ENCODE assay signal across 16 mouse cellular contexts in the genomic region with DNA sequence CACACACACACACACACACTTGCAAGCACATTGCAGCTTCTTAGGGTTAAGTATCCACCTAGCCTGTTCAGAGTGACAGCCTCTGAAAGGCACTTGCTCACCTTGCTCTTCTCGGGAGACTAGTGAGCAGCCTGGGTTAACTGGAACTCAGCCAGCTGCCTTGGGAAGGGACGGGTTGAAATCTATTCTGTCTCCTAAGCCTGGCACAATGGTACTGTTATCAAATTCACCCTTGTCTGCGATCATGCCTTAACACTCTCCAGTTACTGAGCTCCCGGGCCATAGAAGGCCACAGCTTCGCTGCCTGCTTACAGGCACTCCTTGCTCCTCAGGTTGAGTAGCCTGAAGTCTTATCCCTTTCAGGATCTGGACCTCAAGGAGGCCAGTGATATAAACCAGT. TPM values are rescaled to one million over a fixed set of nuclear protein-coding genes. Genes with fewer than 3 reads are reported as not detected.
DNase-seq lines count a peak whose midpoint lies in the region; ATAC-seq and TF ChIP-seq lines count a peak whose summit lies in the region.
"Had no signal": no experiment of that assay in that cellular context is flagged by ENCODE, and none has a peak within 500 bp of the region (broad histone marks: within the 10 kb centered on the region; RNA-seq: fewer than 3 reads in every experiment).

No protein-coding gene starts in this region.

- H3K4me2 ChIP-seq in liver, embryonic 11.5 days = no peak overlapping the region
- no peak overlapping the region for H3K4me2 ChIP-seq in liver, postnatal 0 days (ENCODE audit: low read depth, low read length)
- H3K4me2 ChIP-seq: kidney, embryonic 15.5 days; midbrain, embryonic 13.5 days; stomach, embryonic 15.5 days had no signal

- H3K27ac ChIP-seq in gastrocnemius, adult 2 months = peak overlapping the region; percentile 74
- H3K27ac ChIP-seq in liver, embryonic 11.5 days (ENCODE audit: low read depth, low read length) = no peak overlapping the region
- no peak overlapping the region for H3K27ac ChIP-seq in liver, postnatal 0 days (ENCODE audit: low read depth)
- peak overlapping the region; percentile 10; the same call in 1 of the 2 replicates for H3K27ac ChIP-seq in small intestine, adult 2 months (ENCODE audit: insufficient read depth, low read depth, low read length)
- H3K27ac ChIP-seq: kidney, embryonic 15.5 days; midbrain, embryonic 13.5 days; stomach, embryonic 15.5 days had no signal

- intact Hi-C loops in gastrocnemius, adult 2 months (cut with DNase I) = loop anchor here (5.0 kb wide), 1 partner anchor 37 kb away; no protein-coding TSS in a partner anchor

- no peak overlapping the region for H3K9ac ChIP-seq in liver, embryonic 11.5 days (ENCODE audit: low read depth, low read length)
- no peak overlapping the region for H3K9ac ChIP-seq in liver, postnatal 0 days (replicated peaks)
- H3K9ac ChIP-seq: kidney, embryonic 15.5 days; midbrain, embryonic 13.5 days; stomach, embryonic 15.5 days had no signal

- peaks cover 26% of the 10 kb centered on the region for H3K4me1 ChIP-seq in liver, embryonic 11.5 days (replicated peaks; ENCODE audit: control insufficient read depth, insufficient read depth, low read length)
- H3K4me1 ChIP-seq in liver, postnatal 0 days (ENCODE audit: insufficient read depth) = peaks cover 26% of the 10 kb centered on the region
- H3K4me1 ChIP-seq in small intestine, adult 2 months (ENCODE audit: control insufficient read depth, insufficient read depth, insufficient read length, low read length) = peaks cover 24% of the 10 kb centered on the region

- no peak for TF ChIP-seq POLR2A in small intestine, adult 2 months (IDR thresholded peaks at IDR 0.05; ENCODE audit: low read depth, low read length)

- no peaks in the 10 kb centered on the region for H3K27me3 ChIP-seq in liver, embryonic 11.5 days (replicated peaks; ENCODE audit: control insufficient read depth, insufficient read depth, low read length)
- no peaks in the 10 kb centered on the region for H3K27me3 ChIP-seq in liver, postnatal 0 days (ENCODE audit: insufficient read depth, low read length)
- H3K27me3 ChIP-seq in small intestine, adult 2 months (ENCODE audit: control insufficient read depth, insufficient read depth, low read length) = no peaks in the 10 kb centered on the region
- H3K27me3 ChIP-seq: CH12.LX; kidney, embryonic 15.5 days; midbrain, embryonic 13.5 days; stomach, embryonic 15.5 days had no signal

- H3K36me3 ChIP-seq in liver, embryonic 11.5 days (ENCODE audit: control insufficient read depth, insufficient read depth, low read length) = peaks cover 8% of the 10 kb centered on the region
- peaks cover 13% of the 10 kb centered on the region for H3K36me3 ChIP-seq in liver, postnatal 0 days (replicated peaks; ENCODE audit: insufficient read depth, low read length)
- H3K36me3 ChIP-seq in small intestine, adult 2 months (ENCODE audit: control insufficient read depth, insufficient read depth, low read length) = peaks cover 19% of the 10 kb centered on the region

- 0 out of 2 replicates have a peak, but pooled peaks have one; percentile 19 for ATAC-seq in liver, embryonic 11.5 days (replicated peaks; ENCODE audit: low FRiP score)
- no peak for ATAC-seq in liver, postnatal 0 days
- ATAC-seq: midbrain, embryonic 13.5 days had no signal

- DNase-seq in adrenal gland, postnatal 10 days = peak; percentile 25
- no peak for DNase-seq in adrenal gland, postnatal 4 days (ENCODE audit: low spot score in 2 of 2)
- DNase-seq in gastrocnemius, adult 2 months = peak; percentile 38
- no peak for DNase-seq in gastrocnemius, postnatal 25 days
- DNase-seq in liver, embryonic 11.5 days (ENCODE audit: low spot score) = no peak
- no peak for DNase-seq in liver, postnatal 0 days
- no peak for DNase-seq in right cerebral cortex, adult 18-20 months
- DNase-seq: embryo, embryonic 11 days; liver had no signal

- no peak for TF ChIP-seq CTCF in gastrocnemius, adult 2 months (IDR thresholded peaks at IDR 0.05)
- TF ChIP-seq CTCF in liver, postnatal 0 days (IDR thresholded peaks at IDR 0.05; ENCODE audit: low read depth) = no peak
- no peak for TF ChIP-seq CTCF in small intestine, adult 2 months (IDR thresholded peaks at IDR 0.05; ENCODE audit: extremely low read depth, insufficient read length, insufficient replicate concordance, low read depth, low read length)

- no peaks in the 10 kb centered on the region for H3K9me3 ChIP-seq in liver, embryonic 11.5 days (ENCODE audit: control insufficient read depth, low read length)
- H3K9me3 ChIP-seq in liver, postnatal 0 days (ENCODE audit: low read length) = no peaks in the 10 kb centered on the region
- H3K9me3 ChIP-seq: kidney, embryonic 15.5 days; midbrain, embryonic 13.5 days; stomach, embryonic 15.5 days had no signal

- WGBS in liver, embryonic 11.5 days = 59% methylated on average over 5 of the region's 5 CpGs
- WGBS in liver, postnatal 0 days (ENCODE audit: insufficient replicate concordance) = 50% methylated on average over 5 of the region's 5 CpGs
- 36% methylated on average over 5 of the region's 5 CpGs for WGBS in small intestine, adult 2 months

- H3K4me3 ChIP-seq in gastrocnemius, adult 2 months = no peak overlapping the region
- H3K4me3 ChIP-seq in liver, embryonic 11.5 days (ENCODE audit: low read depth, low read length) = no peak overlapping the region
- no peak overlapping the region for H3K4me3 ChIP-seq in liver, postnatal 0 days (ENCODE audit: low read depth, low read length)
- no peak overlapping the region for H3K4me3 ChIP-seq in small intestine, adult 2 months (ENCODE audit: low read depth, low read length)
- H3K4me3 ChIP-seq: kidney, embryonic 15.5 days; midbrain, embryonic 13.5 days; stomach, embryonic 15.5 days had no signal

- TF ChIP-seq EP300 in liver, postnatal 0 days (IDR thresholded peaks at IDR 0.05; ENCODE audit: low read depth) = no peak

RNA-seq across cellular contexts. Expression of gene Mapk6, which starts 9.2 kb away (rescaled TPM):
- total RNA-seq in adrenal gland, postnatal 10 days (2021) = 10 to 100 TPM; 34.6 to 35.1 TPM
- 10 to 100 TPM; 45.4 to 46.7 TPM for total RNA-seq in adrenal gland, postnatal 4 days (2021)
- total RNA-seq in gastrocnemius, adult 2 months (2021) = 10 to 100 TPM; 26.4 to 29.6 TPM
- total RNA-seq in gastrocnemius, postnatal 25 days (2021) = 10 to 100 TPM; 25.9 to 30.0 TPM
- 61.0 and 64.4 TPM in 2 replicates for polyA plus RNA-seq in liver, embryonic 11.5 days (2014; fragmentation: Nextera tagmentation; extraction: Ambion mirVana)
- 17.2 and 18.4 TPM in 2 replicates for polyA plus RNA-seq in liver, postnatal 0 days (2015; fragmentation: Nextera tagmentation; extraction: Ambion mirVana)
- polyA plus RNA-seq in small intestine, adult 2 months (2012; rRNA removed) = 7.6 and 28.9 TPM in 2 replicates

RNA-seq across cellular contexts. Expression of gene Leo1, which starts 40.7 kb away (rescaled TPM):
- total RNA-seq in adrenal gland, postnatal 10 days (2021) = 10 to 100 TPM; 26.1 to 27.1 TPM
- total RNA-seq in adrenal gland, postnatal 4 days (2021) = 10 to 100 TPM; 36.0 to 37.0 TPM
- total RNA-seq in gastrocnemius, adult 2 months (2021) = 10 to 100 TPM; 23.3 to 28.5 TPM
- total RNA-seq in gastrocnemius, postnatal 25 days (2021) = 10 to 100 TPM; 12.3 to 21.3 TPM
- 39.0 and 39.4 TPM in 2 replicates for polyA plus RNA-seq in liver, embryonic 11.5 days (2014; fragmentation: Nextera tagmentation; extraction: Ambion mirVana)
- polyA plus RNA-seq in liver, postnatal 0 days (2015; fragmentation: Nextera tagmentation; extraction: Ambion mirVana) = 10.5 and 11.3 TPM in 2 replicates
- 1.7 and 2.8 TPM in 2 replicates for polyA plus RNA-seq in small intestine, adult 2 months (2012; rRNA removed)

RNA-seq across cellular contexts. Expression of gene Bcl2l10, which starts 53.1 kb away (rescaled TPM):
- under 1 TPM in 1 of 2 experiments, not detected in 1; 0.33 TPM for total RNA-seq in adrenal gland, postnatal 10 days (2021)
- under 1 TPM in 1 of 2 experiments, not detected in 1; 0.25 TPM for total RNA-seq in adrenal gland, postnatal 4 days (2021)
- not detected for total RNA-seq in gastrocnemius, adult 2 months (2021)
- total RNA-seq in gastrocnemius, postnatal 25 days (2021) = not detected
- polyA plus RNA-seq in liver, embryonic 11.5 days (2014; fragmentation: Nextera tagmentation; extraction: Ambion mirVana) = not detected in 2 replicates
- not detected in 2 replicates for polyA plus RNA-seq in liver, postnatal 0 days (2015; fragmentation: Nextera tagmentation; extraction: Ambion mirVana)
- not detected in 2 replicates for polyA plus RNA-seq in small intestine, adult 2 months (2012; rRNA removed)
- total RNA-seq: CH12.LX had no signal
- polyA plus RNA-seq: kidney, embryonic 15.5 days; lung, embryonic 16.5 days; midbrain, embryonic 13.5 days; neural tube, embryonic 11.5 days; stomach, embryonic 15.5 days had no signal

Comparison
In these comparisons a context has a peak if more than half of its experiments do, and no peak if none do; other contexts are left out.
1. DNase-seq: peak in adrenal gland, postnatal 10 days (single experiment) and gastrocnemius, adult 2 months (single experiment); none in adrenal gland, postnatal 4 days (0 of 2), gastrocnemius, postnatal 25 days (single experiment), liver, embryonic 11.5 days (single experiment), liver, postnatal 0 days (single experiment) and right cerebral cortex, adult 18-20 months (single experiment).
2. H3K27ac ChIP-seq: peak in gastrocnemius, adult 2 months (single experiment) and small intestine, adult 2 months (single experiment); none in liver, embryonic 11.5 days (single experiment) and liver, postnatal 0 days (single experiment).